Mouse (Mus musculus) MEL (cell line): ENCODE data around the gene Cwc22. TPM values are rescaled to one million over a fixed set of nuclear protein-coding genes. Genes with fewer than 3 reads are reported as not detected.

Source experiments
- DNase-seq: peaks from one replicate; pipeline ENCODE4 v3.0.0; 2011; ENCODE audit warnings: low read depth, low spot score
- H3K27ac ChIP-seq: 2 replicates; pipeline ENCODE4 v1.5.1; 2012; ENCODE audit warnings: low read depth, mild to moderate bottlenecking, control low read depth, low read length, moderate library complexity; ENCODE audit not compliant: control insufficient read depth
- H3K27me3 ChIP-seq, 2 experiments: fragments of 150-350 bp in 1 of 2; sonication (generic) in 1 of 2; 2 replicates each; pipeline ENCODE4 v1.6.1; 2012; ENCODE audit warnings: low read length in 2 of 2, mild to moderate bottlenecking in 2 of 2, improper control_type of control experiment in 1 of 2, moderate library complexity in 1 of 2; ENCODE audit not compliant: insufficient read depth in 2 of 2, control insufficient read depth in 1 of 2
- H3K36me3 ChIP-seq, 2 experiments: 2 replicates each; pipeline ENCODE4 v1.6.1; 2012 to 2014; ENCODE audit warnings: low read length in 2 of 2, improper control_type of control experiment in 1 of 2, inconsistent platforms in 1 of 2, mild to moderate bottlenecking in 1 of 2; ENCODE audit not compliant: insufficient read depth in 2 of 2, control insufficient read depth in 1 of 2
- H3K4me1 ChIP-seq, 2 experiments: fragments of 150-350 bp in 1 of 2; sonication (generic) in 1 of 2; 2 replicates each; pipeline ENCODE4 v1.6.1; 2012; ENCODE audit warnings: low read length in 2 of 2, improper control_type of control experiment in 1 of 2, mild to moderate bottlenecking in 1 of 2; ENCODE audit not compliant: insufficient read depth in 2 of 2, control insufficient read depth in 1 of 2
- H3K4me3 ChIP-seq, 2 experiments: fragments of 150-350 bp in 1 of 2; sonication (generic) in 1 of 2; 2 replicates each; pipeline ENCODE4 v1.5.1; 2012; ENCODE audit warnings: low read depth in 2 of 2, low read length in 2 of 2, mild to moderate bottlenecking in 2 of 2, moderate library complexity in 2 of 2, control low read depth in 1 of 2, improper control_type of control experiment in 1 of 2; ENCODE audit not compliant: control insufficient read depth in 1 of 2, insufficient read depth in 1 of 2
- H3K79me2 ChIP-seq: 2 replicates; pipeline ENCODE4 v1.6.1; 2012; ENCODE audit warnings: mild to moderate bottlenecking, low read length, moderate library complexity; ENCODE audit not compliant: control insufficient read depth, poor library complexity, insufficient read depth
- H3K9ac ChIP-seq: 2 replicates; pipeline ENCODE4 v1.6.1; 2012; ENCODE audit warnings: low read depth, mild to moderate bottlenecking, control low read depth, low read length, moderate library complexity; ENCODE audit not compliant: control insufficient read depth, poor library complexity, severe bottlenecking
- H3K9me3 ChIP-seq: fragments of 150-350 bp; sonication (generic); replicated peaks from 2 replicates; pipeline ENCODE4 v1.6.1; 2012; ENCODE audit warnings: mild to moderate bottlenecking, low read length, improper control_type of control experiment, moderate library complexity; ENCODE audit not compliant: insufficient read depth
- BHLHE40 ChIP-seq: IDR thresholded peaks from 2 replicates; pipeline ENCODE4 v1.6.1; 2012; ENCODE audit warnings: low read depth, mild to moderate bottlenecking, inconsistent platforms, low read length, improper control_type of control experiment, borderline replicate concordance
- CHD2 ChIP-seq: IDR thresholded peaks from 2 replicates; pipeline ENCODE4 v1.6.1; 2011; ENCODE audit warnings: low read length, improper control_type of control experiment
- CTCF ChIP-seq, 3 experiments: IDR thresholded peaks in 2 of 3; conservative IDR thresholded peaks in 1 of 3; 2 replicates each; pipeline ENCODE4 v1.5.1; 2011 to 2012; ENCODE audit warnings: low read length in 3 of 3, low read depth in 2 of 3, mild to moderate bottlenecking in 2 of 3, improper control_type of control experiment in 1 of 3, inconsistent platforms in 1 of 3, mixed read lengths in 1 of 3, moderate library complexity in 1 of 3; ENCODE audit not compliant: control insufficient read depth in 1 of 3, insufficient read depth in 1 of 3, poor library complexity in 1 of 3, severe bottlenecking in 1 of 3
- E2F4 ChIP-seq: IDR thresholded peaks from 2 replicates; pipeline ENCODE4 v1.6.1; 2011; ENCODE audit warnings: low read depth, low read length, improper control_type of control experiment, borderline replicate concordance
- ETS1 ChIP-seq: IDR thresholded peaks from 2 replicates; pipeline ENCODE4 v1.6.1; 2012; ENCODE audit warnings: low read depth, mild to moderate bottlenecking, inconsistent platforms, low read length, improper control_type of control experiment, moderate library complexity
- GABPA ChIP-seq: IDR thresholded peaks from 2 replicates; pipeline ENCODE4 v1.6.1; 2012; ENCODE audit warnings: low read depth, mild to moderate bottlenecking, inconsistent platforms, low read length, improper control_type of control experiment, moderate library complexity
- GATA1 ChIP-seq: IDR thresholded peaks from 2 replicates; pipeline ENCODE4 v1.6.1; 2011; ENCODE audit warnings: low read depth, low read length, improper control_type of control experiment
- JUND ChIP-seq: IDR thresholded peaks from 2 replicates; pipeline ENCODE4 v1.6.1; 2011; ENCODE audit warnings: low read depth, mild to moderate bottlenecking, improper control_type of control experiment, low read length
- KAT2A ChIP-seq: conservative IDR thresholded peaks from 2 replicates; pipeline ENCODE4 v1.6.1; 2012; ENCODE audit warnings: low read depth, low read length, improper control_type of control experiment, inconsistent platforms
- MAFK ChIP-seq: IDR thresholded peaks from 2 replicates; pipeline ENCODE4 v1.6.1; 2011; ENCODE audit warnings: low read depth, mild to moderate bottlenecking, low read length, improper control_type of control experiment, borderline replicate concordance
- MAX ChIP-seq: IDR thresholded peaks from 2 replicates; pipeline ENCODE4 v1.6.1; 2011; ENCODE audit warnings: low read length, improper control_type of control experiment
- MAZ ChIP-seq: IDR thresholded peaks from 2 replicates; pipeline ENCODE4 v1.6.1; 2012; ENCODE audit warnings: low read depth, mild to moderate bottlenecking, inconsistent platforms, low read length, improper control_type of control experiment
- MXI1 ChIP-seq: IDR thresholded peaks from 2 replicates; pipeline ENCODE4 v1.6.1; 2011; ENCODE audit warnings: mild to moderate bottlenecking, low read depth, low read length, improper control_type of control experiment
- MYC ChIP-seq: IDR thresholded peaks from 2 replicates; pipeline ENCODE4 v1.6.1; 2011; ENCODE audit warnings: low read depth, mild to moderate bottlenecking, low read length, improper control_type of control experiment, moderate library complexity
- NELFE ChIP-seq: IDR thresholded peaks from 2 replicates; pipeline ENCODE4 v1.6.1; 2011; ENCODE audit warnings: low read depth, low read length, improper control_type of control experiment
- POLR2A ChIP-seq, 2 experiments: IDR thresholded peaks; 2 replicates each; pipeline ENCODE4 v1.6.1; 2011 to 2012; ENCODE audit warnings: low read length in 2 of 2, mild to moderate bottlenecking in 2 of 2, control low read depth in 1 of 2, improper control_type of control experiment in 1 of 2, low read depth in 1 of 2, moderate library complexity in 1 of 2; ENCODE audit not compliant: control insufficient read depth in 1 of 2, insufficient read depth in 1 of 2, poor library complexity in 1 of 2
- POLR2AphosphoS5 ChIP-seq: IDR thresholded peaks from 2 replicates; pipeline ENCODE4 v1.6.1; 2012; ENCODE audit warnings: low read depth, borderline replicate concordance, mild to moderate bottlenecking, inconsistent platforms, low read length, moderate library complexity, mixed read lengths
- RAD21 ChIP-seq: IDR thresholded peaks from 2 replicates; pipeline ENCODE4 v1.6.1; 2011; ENCODE audit warnings: mild to moderate bottlenecking, low read depth, low read length, improper control_type of control experiment
- RCOR1 ChIP-seq: IDR thresholded peaks from 2 replicates; pipeline ENCODE4 v1.6.1; 2012; ENCODE audit warnings: low read depth, mild to moderate bottlenecking, inconsistent platforms, low read length, improper control_type of control experiment
- SIN3A ChIP-seq: IDR thresholded peaks from 2 replicates; pipeline ENCODE4 v1.6.1; 2012; ENCODE audit warnings: low read length, improper control_type of control experiment, inconsistent platforms
- SMC3 ChIP-seq: IDR thresholded peaks from 2 replicates; pipeline ENCODE4 v1.6.1; 2011; ENCODE audit warnings: low read depth, low read length, improper control_type of control experiment
- TAL1 ChIP-seq: IDR thresholded peaks from 2 replicates; pipeline ENCODE4 v1.6.1; 2012; ENCODE audit warnings: mild to moderate bottlenecking, inconsistent platforms, low read length, moderate library complexity, mixed read lengths
- TCF12 ChIP-seq: IDR thresholded peaks from 2 replicates; pipeline ENCODE4 v1.6.1; 2014; ENCODE audit warnings: low read depth, mild to moderate bottlenecking, inconsistent platforms, low read length, improper control_type of control experiment, moderate library complexity
- UBTF ChIP-seq: IDR thresholded peaks from 2 replicates; pipeline ENCODE4 v1.6.1; 2012; ENCODE audit warnings: low read depth, mild to moderate bottlenecking, inconsistent platforms, low read length, improper control_type of control experiment, moderate library complexity, borderline replicate concordance; ENCODE audit not compliant: insufficient read depth
- USF1 ChIP-seq: IDR thresholded peaks from 2 replicates; pipeline ENCODE4 v1.6.1; 2014; ENCODE audit warnings: low read depth, mild to moderate bottlenecking, inconsistent platforms, low read length, improper control_type of control experiment, moderate library complexity
- USF2 ChIP-seq, 2 experiments: IDR thresholded peaks; 2 replicates each; pipeline ENCODE4 v1.6.1; 2011 to 2012; ENCODE audit warnings: improper control_type of control experiment in 2 of 2, low read length in 2 of 2, borderline replicate concordance in 1 of 2, inconsistent platforms in 1 of 2, low read depth in 1 of 2, mild to moderate bottlenecking in 1 of 2; ENCODE audit not compliant: insufficient read depth in 1 of 2
- ZC3H11A ChIP-seq: IDR thresholded peaks from 2 replicates; pipeline ENCODE4 v1.6.1; 2012; ENCODE audit warnings: low read depth, mild to moderate bottlenecking, inconsistent platforms, low read length, improper control_type of control experiment
- ZMIZ1 ChIP-seq: IDR thresholded peaks from 2 replicates; pipeline ENCODE4 v1.6.1; 2012; ENCODE audit warnings: low read depth, mild to moderate bottlenecking, inconsistent platforms, low read length, improper control_type of control experiment, moderate library complexity
- polyA plus RNA-seq, 2 experiments: library from polyadenylated mRNA; stranded (reverse) in 1 of 2; unstranded in 1 of 2; fragments of >175 nt in 1 of 2; fragments of >200 nt in 1 of 2; gene quantifications; 2 replicates each; pipeline versions ENCODE4 v1.2.1 to v1.2.4; 2012; ENCODE audit warnings: low replicate concordance in 2 of 2, low read depth in 1 of 2; ENCODE audit not compliant: insufficient read length in 2 of 2, insufficient read depth in 1 of 2, missing spikeins in 1 of 2
- total RNA-seq: library from RNA; depleted of rRNA; stranded (reverse); fragments of 300-350 nt; gene quantifications from 2 replicates; pipeline ENCODE4 v1.2.3, GENCODE M21; 2012

Cwc22 gene
- total and polyA plus RNA-seq, 3 experiments, result 54.0 to 72.7 TPM; not detected in 1

DNA sequence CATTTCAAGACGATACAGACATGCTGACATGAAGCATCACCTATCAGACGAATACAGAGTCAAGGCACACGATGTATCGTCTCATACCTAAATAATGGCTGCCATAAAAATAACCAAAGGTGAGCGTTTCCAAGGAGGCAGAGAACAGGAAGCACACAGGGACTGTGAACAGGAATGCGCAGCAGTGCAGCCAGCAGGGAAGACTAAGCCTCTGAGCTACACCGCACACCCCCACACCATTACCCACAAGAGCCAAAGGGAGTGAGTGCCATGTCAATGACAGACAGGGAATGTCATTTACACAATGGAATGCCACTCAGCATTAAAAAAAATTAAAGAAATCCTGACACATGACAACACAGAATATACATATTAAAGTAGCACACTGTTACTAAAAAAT, 19.7 kb downstream of the Cwc22 start:
- Histone ChIP-seq H3K27me3 (no peaks in the 10 kb centered on the region), H3K4me1 (no peaks in the 10 kb centered on the region), H3K36me3 (peaks cover 0 to 44% of the 10 kb centered on the region in 2 experiments; a peak in 2 of 4 replicates)

GRCm38 (mm10) chr2:77925997-77926396, 20.2 kb downstream of the Cwc22 start:
- Histone ChIP-seq H3K4me3 (no peak overlapping the region), H3K4me1 (no peaks in the 10 kb centered on the region)
- TF ChIP-seq ZMIZ1, result no peak
- no peak for TF ChIP-seq RCOR1
- TF ChIP-seq KAT2A, result no peak
- TF ChIP-seq E2F4, result no peak
- no peak for TF ChIP-seq MAX
- no peak for TF ChIP-seq MXI1
- no peak for TF ChIP-seq ZC3H11A
- TF ChIP-seq CTCF (IDR thresholded peaks at IDR 0.05 in 2 of 3, conservative IDR thresholded peaks at IDR 0.05 in 1 of 3; ENCODE audit: control insufficient read depth in 1 of 3, insufficient read depth in 1 of 3, low read depth in 2 of 3, low read length in 3 of 3, poor library complexity in 1 of 3, severe bottlenecking in 1 of 3), result no peak
- no peak for TF ChIP-seq USF1
- no peak for TF ChIP-seq USF2 (IDR thresholded peaks at IDR 0.05; ENCODE audit: borderline replicate concordance in 1 of 2, insufficient read depth in 1 of 2, low read depth in 1 of 2, low read length in 2 of 2)
- TF ChIP-seq UBTF, result no peak
- TF ChIP-seq ETS1, result no peak
- TF ChIP-seq SMC3, result no peak
- no peak for TF ChIP-seq TCF12
- TF ChIP-seq SIN3A, result no peak
- no peak for TF ChIP-seq MAZ
- TF ChIP-seq GATA1, result no peak
- TF ChIP-seq TAL1, result no peak
- TF ChIP-seq MYC, result no peak
- TF ChIP-seq MAFK, result no peak
- TF ChIP-seq, all 39 proteins: peak for 0
- Histone ChIP-seq H3K27me3 (no peaks in the 10 kb centered on the region), H3K27ac (no peak overlapping the region), H3K36me3 (peaks cover 0 to 43% of the 10 kb centered on the region in 2 experiments; a peak in 2 of 4 replicates), H3K79me2 (no peaks in the 10 kb centered on the region), H3K9me3 (no peaks in the 10 kb centered on the region), H3K9ac (no peak overlapping the region)
- DNase-seq, result no peak

More for the DNA sequence above, 19.7 kb downstream of the Cwc22 start:
- Histone ChIP-seq H3K27ac (no peak overlapping the region), H3K9ac (no peak overlapping the region)
- TF ChIP-seq CHD2, result no peak
- no peak for TF ChIP-seq BHLHE40
- TF ChIP-seq NELFE, result no peak
- TF ChIP-seq KAT2A, result no peak
- no peak for TF ChIP-seq USF1
- no peak for TF ChIP-seq TCF12
- no peak for TF ChIP-seq JUND
- no peak for TF ChIP-seq POLR2AphosphoS5
- no peak for TF ChIP-seq RAD21
- TF ChIP-seq ETS1, result no peak
- no peak for TF ChIP-seq GABPA
- TF ChIP-seq POLR2A (IDR thresholded peaks at IDR 0.05; ENCODE audit: control insufficient read depth in 1 of 2, insufficient read depth in 1 of 2, low read depth in 1 of 2, low read length in 2 of 2, poor library complexity in 1 of 2), result no peak
- no peak for TF ChIP-seq MAZ
- TF ChIP-seq, all 39 proteins: peak for 0
- no peak for DNase-seq
- Histone ChIP-seq H3K9me3 (no peaks in the 10 kb centered on the region), H3K4me3 (no peak overlapping the region), H3K79me2 (no peaks in the 10 kb centered on the region)
